Mouse (Mus musculus) heart, embryonic 14.5 days (tissue): ENCODE measurements around the gene Iqschfp. TPM values are rescaled to one million over a fixed set of nuclear protein-coding genes. Genes with fewer than 3 reads are reported as not detected.
A peak's percentile ranks its signal among the peaks of the same experiment; 100 is the strongest.

ENCODE experiments used
- ATAC-seq: fragments of 200-750 bp; cut with Nextera tagmentation; 2 replicates; pipeline ENCODE4 v1.8.0; 2017; ENCODE audit warnings: low read depth, moderate TSS enrichment; ENCODE audit not compliant: insufficient number of reproducible peaks, insufficient read depth, low FRiP score
- H3K27ac ChIP-seq, 2 experiments: fragments of 200-500 bp in 1 of 2; fragments of 300-500 bp in 1 of 2; sonication (generic) in 1 of 2; replicated peaks in 1 of 2; 2 replicates each; pipeline ENCODE4 v1.5.1; 2012 to 2014; ENCODE audit warnings: low read depth in 2 of 2, low read length in 2 of 2, control low read depth in 1 of 2, mild to moderate bottlenecking in 1 of 2, mixed read lengths in 1 of 2; ENCODE audit not compliant: control insufficient read depth in 1 of 2, insufficient read depth in 1 of 2
- H3K27me3 ChIP-seq: fragments of 300-500 bp; sonication (generic); 2 replicates; pipeline ENCODE4 v1.6.1; 2014; ENCODE audit warnings: mild to moderate bottlenecking, low read length, control low read depth; ENCODE audit not compliant: control insufficient read depth, insufficient read depth
- H3K36me3 ChIP-seq: fragments of 300-500 bp; sonication (generic); 2 replicates; pipeline ENCODE4 v1.6.1; 2014; ENCODE audit warnings: mild to moderate bottlenecking, control low read depth, low read length, mixed read lengths; ENCODE audit not compliant: control insufficient read depth, insufficient read depth
- H3K4me1 ChIP-seq, 2 experiments: fragments of 200-500 bp in 1 of 2; fragments of 300-500 bp in 1 of 2; sonication (generic) in 1 of 2; 2 replicates each; pipeline ENCODE4 v1.6.1; 2012 to 2014; ENCODE audit warnings: low read length in 2 of 2, control low read depth in 1 of 2, mixed read lengths in 1 of 2; ENCODE audit not compliant: control insufficient read depth in 2 of 2, insufficient read depth in 2 of 2
- H3K4me2 ChIP-seq: fragments of 300-500 bp; sonication (generic); 2 replicates; pipeline ENCODE4 v1.6.1; 2014; ENCODE audit warnings: mild to moderate bottlenecking, low read length
- H3K4me3 ChIP-seq, 2 experiments: fragments of 200-500 bp in 1 of 2; fragments of 300-500 bp in 1 of 2; sonication (generic) in 1 of 2; 2 replicates each; pipeline ENCODE4 v1.5.1; 2012 to 2014; ENCODE audit warnings: low read length in 2 of 2, mild to moderate bottlenecking in 2 of 2, control low read depth in 1 of 2, low read depth in 1 of 2, moderate library complexity in 1 of 2; ENCODE audit not compliant: control insufficient read depth in 1 of 2, insufficient read depth in 1 of 2
- H3K9ac ChIP-seq: fragments of 300-500 bp; sonication (generic); 2 replicates; pipeline ENCODE4 v1.6.1; 2014; ENCODE audit warnings: mild to moderate bottlenecking, low read length
- H3K9me3 ChIP-seq: fragments of 300-500 bp; sonication (generic); 2 replicates; pipeline ENCODE4 v1.6.1; 2016; ENCODE audit warnings: low read length, control low read depth; ENCODE audit not compliant: control insufficient read depth
- WGBS: fragments of 180-500 bp; shearing (Covaris S2); extraction: QIAGEN DNeasy Blood & Tissue Kit; methylation state at CpG from one replicate; pipeline ENCODE4 v1.1.7; 2014; 5-methylcytosine and 5-hydroxymethylcytosine counted together
- polyA plus RNA-seq: library from polyadenylated mRNA; unstranded; fragments of >200 nt; fragmentation: Nextera tagmentation; extraction: Ambion mirVana; gene quantifications from 2 replicates; pipeline ENCODE4 v1.2.1, GENCODE M21; 2014

Iqschfp gene
- polyA plus RNA-seq, 1 experiment from 2014 or later = not detected

DNA sequence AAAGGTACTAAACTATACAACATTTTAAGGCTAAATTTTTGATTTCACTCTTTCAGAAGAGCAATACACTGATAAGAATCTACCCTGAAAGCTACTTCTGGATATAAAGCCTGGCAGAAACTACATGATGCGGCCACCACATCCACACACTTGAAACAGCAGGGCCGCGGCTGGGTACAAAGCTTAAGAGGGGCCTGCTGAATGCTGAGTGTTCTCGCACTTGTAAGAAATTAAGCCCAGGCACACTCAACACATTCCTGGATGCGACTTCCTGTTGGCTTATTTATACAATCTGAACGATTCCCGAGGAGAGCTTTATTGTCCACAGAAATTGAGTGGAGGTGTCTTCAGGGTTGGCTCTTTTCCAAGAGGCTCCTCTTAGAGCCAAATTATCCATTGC, 625.2 kb downstream of the Iqschfp start:
- H3K4me3 ChIP-seq = no peak overlapping the region

DNA sequence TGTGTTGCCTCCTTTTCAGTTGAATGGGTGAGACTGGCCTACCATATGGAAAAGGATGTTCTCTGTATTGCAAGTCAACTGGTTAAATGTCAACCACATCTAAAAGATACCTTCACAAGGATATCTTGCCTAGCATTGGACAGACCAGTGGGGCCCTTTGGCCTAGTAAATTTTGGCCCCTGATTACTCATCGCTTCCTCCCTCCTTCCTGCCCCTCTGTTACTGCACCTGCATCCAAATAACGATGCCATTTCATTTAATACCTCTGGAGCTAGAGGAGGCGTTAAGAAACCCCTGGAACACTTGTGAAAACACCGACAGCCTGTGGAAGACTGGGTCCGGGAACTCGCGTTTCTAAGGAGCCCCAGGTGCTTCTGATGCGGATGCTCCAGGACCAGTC, 626.0 kb downstream of the Iqschfp start:
- Histone ChIP-seq H3K4me2 (no peak overlapping the region), H3K4me3 (no peak overlapping the region), H3K9ac (no peak overlapping the region), H3K9me3 (no peaks in the 10 kb centered on the region), H3K27me3 (no peaks in the 10 kb centered on the region), H3K4me1 (peaks cover 0 to 24% of the 10 kb centered on the region in 2 experiments; a peak in 3 of 4 replicates), H3K36me3 (no peaks in the 10 kb centered on the region; the same call in 1 of the 2 replicates), H3K27ac (no peak overlapping the region)
- ATAC-seq = no peak
- 89% methylated on average over 8 of the region's 8 CpGs for WGBS

More for the DNA sequence above, 625.2 kb downstream of the Iqschfp start:
- no peak overlapping the region for H3K4me2 ChIP-seq
- WGBS = 36% methylated on average over 7 of the region's 7 CpGs
- H3K27me3 ChIP-seq = no peaks in the 10 kb centered on the region
- no peaks in the 10 kb centered on the region; the same call in 1 of the 2 replicates for H3K36me3 ChIP-seq
- H3K9ac ChIP-seq = no peak overlapping the region
- peaks cover 0 to 24% of the 10 kb centered on the region in 2 experiments; a peak in 3 of 4 replicates for H3K4me1 ChIP-seq
- no peak overlapping the region for H3K27ac ChIP-seq
- ATAC-seq = no peak
- no peaks in the 10 kb centered on the region for H3K9me3 ChIP-seq

DNA sequence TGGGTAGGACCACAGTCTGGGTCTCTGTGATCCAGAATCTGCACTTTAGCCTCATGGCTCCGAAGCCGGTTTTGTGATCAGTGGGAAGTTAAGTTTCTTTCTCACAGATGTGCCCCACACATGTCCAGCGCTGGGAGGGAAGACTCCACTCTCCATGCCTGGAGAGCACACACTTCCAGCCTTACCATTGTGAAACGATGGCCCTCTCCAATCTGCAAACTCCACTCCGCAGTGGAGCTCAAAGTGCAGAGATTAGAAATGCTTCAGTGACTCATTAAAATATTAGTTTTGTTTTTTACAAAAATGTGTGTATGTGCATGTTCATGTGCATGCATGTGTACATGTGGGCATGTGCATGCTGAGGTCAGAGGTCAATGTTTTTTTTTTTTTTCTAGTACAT, 626.6 kb downstream of the Iqschfp start:
- no peak overlapping the region for H3K27ac ChIP-seq
- no peaks in the 10 kb centered on the region for H3K27me3 ChIP-seq
- no peak overlapping the region for H3K4me2 ChIP-seq
- no peaks in the 10 kb centered on the region for H3K9me3 ChIP-seq
- peaks cover 0 to 22% of the 10 kb centered on the region in 2 experiments; a peak in 3 of 4 replicates for H3K4me1 ChIP-seq
- no peak overlapping the region for H3K4me3 ChIP-seq
- WGBS = 91% methylated on average over 5 of the region's 5 CpGs
- no peaks in the 10 kb centered on the region; the same call in 1 of the 2 replicates for H3K36me3 ChIP-seq
- no peak for ATAC-seq
- H3K9ac ChIP-seq = no peak overlapping the region

DNA sequence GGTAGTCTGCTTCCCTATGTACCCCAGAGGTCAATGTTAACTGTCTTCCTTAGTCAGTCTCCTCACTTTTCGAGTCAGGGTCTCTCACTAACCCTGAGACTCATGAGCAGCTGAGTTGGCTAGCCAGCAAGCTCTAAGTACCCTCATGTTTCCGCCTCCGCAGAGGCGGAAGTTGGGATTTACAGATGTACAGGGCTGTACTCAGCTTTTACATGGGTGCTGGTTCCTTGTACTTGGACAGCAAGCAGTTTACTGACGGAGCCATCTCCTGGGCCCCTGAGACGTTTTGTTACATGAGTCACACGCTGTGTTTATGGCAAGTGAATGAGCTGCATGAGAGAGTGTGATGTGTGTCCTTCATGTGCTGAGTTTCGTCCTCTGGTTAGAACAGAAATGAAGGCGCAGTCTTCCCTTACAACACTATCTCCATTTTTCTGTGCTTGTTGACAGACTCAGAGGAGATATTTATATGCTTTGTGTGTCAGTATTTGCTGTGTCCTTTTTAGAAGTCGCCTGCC, 633.4 kb downstream of the Iqschfp start:
- H3K4me1 ChIP-seq = peaks cover 13 to 19% of the 10 kb centered on the region in 2 experiments
- 63% methylated on average over 10 of the region's 10 CpGs for WGBS
- no peak overlapping the region for H3K4me2 ChIP-seq
- no peaks in the 10 kb centered on the region for H3K9me3 ChIP-seq
- ATAC-seq = no peak
- no peaks in the 10 kb centered on the region for H3K36me3 ChIP-seq
- H3K4me3 ChIP-seq = no peak overlapping the region
- H3K27me3 ChIP-seq = no peaks in the 10 kb centered on the region
- H3K27ac ChIP-seq = peak overlapping the region; percentile 7 to 33; a peak in 1 of 4 replicates
- no peak overlapping the region for H3K9ac ChIP-seq

DNA sequence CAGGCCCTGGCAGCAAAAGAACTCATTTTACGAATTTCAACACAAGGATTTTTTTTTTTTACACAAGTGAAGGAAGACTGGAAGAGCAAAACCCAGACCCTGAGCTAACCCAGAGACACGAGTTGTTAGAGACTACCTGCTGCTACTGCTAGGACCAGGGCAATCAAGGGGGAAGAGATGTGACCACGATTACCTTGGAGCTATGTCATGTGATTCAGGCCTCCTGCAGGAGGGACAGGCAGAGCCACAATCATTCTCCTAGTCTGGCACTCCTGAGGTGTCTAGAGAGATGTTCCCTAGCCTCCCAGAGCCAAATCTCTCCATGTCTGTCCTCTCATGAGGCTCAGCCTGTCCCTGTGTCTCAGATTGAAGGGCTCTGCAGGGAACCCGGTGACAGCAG, 634.4 kb downstream of the Iqschfp start:
- Histone ChIP-seq H3K27me3 (no peaks in the 10 kb centered on the region), H3K9ac (no peak overlapping the region), H3K9me3 (no peaks in the 10 kb centered on the region), H3K36me3 (no peaks in the 10 kb centered on the region), H3K4me3 (no peak overlapping the region), H3K4me2 (no peak overlapping the region), H3K27ac (peak overlapping the region; percentile 16 to 50; a peak in 3 of 4 replicates), H3K4me1 (peaks cover 13 to 19% of the 10 kb centered on the region in 2 experiments)
- WGBS = 27% methylated on average over 4 of the region's 4 CpGs
- ATAC-seq = no peak

GRCm38 (mm10) chr3:68527182-68527581, 635.1 kb downstream of the Iqschfp start:
- H3K4me3 ChIP-seq = no peak overlapping the region
- H3K36me3 ChIP-seq = no peaks in the 10 kb centered on the region
- peaks cover 15 to 26% of the 10 kb centered on the region in 2 experiments for H3K4me1 ChIP-seq
- WGBS = 59% methylated on average over 4 of the region's 4 CpGs
- no peak overlapping the region for H3K9ac ChIP-seq
- H3K4me2 ChIP-seq = no peak overlapping the region
- H3K27ac ChIP-seq = no peak overlapping the region
- no peaks in the 10 kb centered on the region for H3K27me3 ChIP-seq
- no peaks in the 10 kb centered on the region for H3K9me3 ChIP-seq
- ATAC-seq = no peak

- H3K27ac ChIP-seq = no peak overlapping the region
- H3K9me3 ChIP-seq = no peaks in the 10 kb centered on the region
- H3K9ac ChIP-seq = no peak overlapping the region
- no peak for ATAC-seq
- no peaks in the 10 kb centered on the region for H3K27me3 ChIP-seq
- no peaks in the 10 kb centered on the region for H3K36me3 ChIP-seq
- peaks cover 10 to 32% of the 10 kb centered on the region in 2 experiments for H3K4me1 ChIP-seq
- no peak overlapping the region for H3K4me2 ChIP-seq
- 70% methylated on average over 4 of the region's 4 CpGs for WGBS
- H3K4me3 ChIP-seq = no peak overlapping the region
Measured at GRCm38 (mm10) chr3:68531908-68532307, 639.9 kb downstream of the Iqschfp start.

DNA sequence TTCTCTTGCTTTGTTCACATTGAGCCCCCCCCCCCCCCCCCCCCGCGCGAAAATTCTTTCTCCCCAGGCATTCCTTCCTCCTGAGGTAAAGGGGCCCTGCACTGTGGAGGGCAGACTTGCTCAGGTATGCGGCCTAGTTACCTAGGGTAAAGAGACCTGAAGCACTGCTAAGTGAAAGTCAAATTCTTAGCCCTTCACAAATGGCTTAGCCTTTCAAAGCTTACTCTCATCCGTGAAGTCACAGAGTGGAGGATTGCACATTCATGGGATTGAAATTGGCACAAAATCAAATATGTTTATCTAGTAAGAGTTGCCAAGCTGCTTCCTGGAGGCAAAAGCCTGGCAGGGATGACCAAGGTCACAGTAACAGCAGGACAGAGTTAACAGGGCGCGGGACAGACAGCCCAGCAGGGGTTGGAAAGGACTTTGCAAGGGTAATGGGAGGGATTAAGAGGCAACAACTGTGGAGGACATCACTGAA, 642.6 kb downstream of the Iqschfp start:
- WGBS = 16% methylated on average over 4 of the region's 7 CpGs
- Histone ChIP-seq H3K36me3 (no peaks in the 10 kb centered on the region), H3K27me3 (no peaks in the 10 kb centered on the region), H3K4me3 (no peak overlapping the region), H3K4me1 (peaks cover 10 to 32% of the 10 kb centered on the region in 2 experiments), H3K4me2 (peak overlapping the region; percentile 36), H3K9me3 (no peaks in the 10 kb centered on the region), H3K27ac (peak overlapping the region; percentile 94 to 97), H3K9ac (peak overlapping the region; percentile 49)
- ATAC-seq = peak; percentile 58
